Mouse (Mus musculus): ENCODE data around the gene Nol10. TPM values are rescaled to one million over a fixed set of nuclear protein-coding genes. Genes with fewer than 3 reads are reported as not detected.

Nol10 gene
- total RNA-seq (2022) = 10 to 100 TPM; 15.1 to 22.2 (median 19.4) TPM

DNA sequence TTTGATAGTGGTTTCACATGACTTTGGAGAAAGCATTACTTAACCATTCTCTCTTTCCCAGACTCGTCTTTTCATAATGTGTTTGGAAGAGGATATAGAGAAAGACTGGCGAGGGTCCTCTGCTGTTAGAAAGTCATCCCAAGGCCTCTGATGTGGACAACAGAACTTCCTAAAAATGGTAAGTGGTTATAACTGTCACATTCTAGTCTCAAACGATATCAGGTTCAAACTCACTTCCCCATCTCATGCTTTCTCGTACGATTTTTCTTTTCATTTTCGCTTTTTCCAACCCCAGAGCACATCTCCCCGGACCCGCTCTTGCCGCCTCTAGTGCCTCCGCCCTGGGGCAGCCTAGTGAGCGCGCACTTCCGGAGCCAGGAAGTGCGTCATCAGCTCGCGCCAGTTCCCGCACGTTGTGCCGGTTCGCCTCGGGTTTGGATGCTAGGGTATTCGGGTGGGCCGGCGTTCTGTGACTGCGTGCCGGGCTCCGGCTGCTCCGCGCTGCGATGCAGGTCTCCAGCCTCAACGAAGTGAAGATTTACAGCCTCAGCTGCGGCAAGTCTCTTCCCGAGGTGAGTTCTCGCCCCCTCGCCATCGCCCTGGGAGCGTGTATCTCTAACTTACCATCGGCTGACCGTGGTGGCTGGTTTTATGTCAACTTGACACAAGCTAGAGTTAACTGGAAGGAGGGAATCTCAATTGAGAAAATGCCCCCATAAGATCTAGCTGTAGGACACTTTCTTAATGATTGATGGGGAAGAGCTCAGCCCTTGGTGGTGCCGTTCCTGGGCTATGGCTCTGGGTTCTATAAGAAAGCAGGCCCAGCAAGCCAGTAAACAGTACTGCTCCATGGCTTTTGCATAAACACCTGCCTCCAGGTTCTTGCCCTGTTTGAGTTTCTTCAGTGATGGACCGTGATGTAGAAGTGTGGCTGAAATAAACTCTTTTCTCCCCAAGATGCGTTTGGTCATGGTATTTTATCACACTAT lies at the start of gene Nol10:
Gene Nol10 (plus strand): TSS at position 411 of the 989 bp plus-strand sequence.
- DNase-seq = peak; percentile 79

GRCm38 (mm10) chr12:17299902-17300301 lies 48.4 kb upstream of the Nol10 start:
- DNase-seq = no peak

- DNase-seq = peak; percentile 84
These were observed 42.8 kb upstream of the Nol10 start for GRCm38 (mm10) chr12:17305445-17305844.

GRCm38 (mm10) chr12:17308246-17308645 lies 40.0 kb upstream of the Nol10 start:
- no peak for DNase-seq

- no peak for DNase-seq
These were observed 37.1 kb upstream of the Nol10 start for GRCm38 (mm10) chr12:17310852-17311839.

DNA sequence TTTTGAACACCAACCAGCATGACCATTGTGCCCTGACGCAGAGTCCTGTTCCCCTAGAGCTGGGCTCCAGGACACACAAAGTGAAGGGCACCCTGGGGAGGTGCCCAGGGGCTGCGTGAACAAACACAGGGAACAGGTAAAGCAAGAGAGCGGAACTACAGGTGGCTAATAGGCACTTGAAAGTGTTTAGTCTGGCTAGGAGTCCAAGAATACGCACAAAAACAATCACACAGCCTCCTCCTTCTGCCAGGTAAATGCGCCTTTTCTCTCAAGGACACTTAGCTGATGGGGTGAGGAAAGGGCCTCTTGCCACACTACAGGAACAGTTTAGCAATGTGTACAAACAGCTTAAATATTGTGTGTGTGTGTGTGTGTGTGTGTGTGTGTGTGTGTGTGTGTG lies 32.2 kb upstream of the Nol10 start:
- DNase-seq = no peak

GRCm38 (mm10) chr12:17317970-17318369 lies 30.3 kb upstream of the Nol10 start:
- no peak for DNase-seq

GRCm38 (mm10) chr12:17318453-17318852 lies 29.8 kb upstream of the Nol10 start:
- no peak for DNase-seq

DNA sequence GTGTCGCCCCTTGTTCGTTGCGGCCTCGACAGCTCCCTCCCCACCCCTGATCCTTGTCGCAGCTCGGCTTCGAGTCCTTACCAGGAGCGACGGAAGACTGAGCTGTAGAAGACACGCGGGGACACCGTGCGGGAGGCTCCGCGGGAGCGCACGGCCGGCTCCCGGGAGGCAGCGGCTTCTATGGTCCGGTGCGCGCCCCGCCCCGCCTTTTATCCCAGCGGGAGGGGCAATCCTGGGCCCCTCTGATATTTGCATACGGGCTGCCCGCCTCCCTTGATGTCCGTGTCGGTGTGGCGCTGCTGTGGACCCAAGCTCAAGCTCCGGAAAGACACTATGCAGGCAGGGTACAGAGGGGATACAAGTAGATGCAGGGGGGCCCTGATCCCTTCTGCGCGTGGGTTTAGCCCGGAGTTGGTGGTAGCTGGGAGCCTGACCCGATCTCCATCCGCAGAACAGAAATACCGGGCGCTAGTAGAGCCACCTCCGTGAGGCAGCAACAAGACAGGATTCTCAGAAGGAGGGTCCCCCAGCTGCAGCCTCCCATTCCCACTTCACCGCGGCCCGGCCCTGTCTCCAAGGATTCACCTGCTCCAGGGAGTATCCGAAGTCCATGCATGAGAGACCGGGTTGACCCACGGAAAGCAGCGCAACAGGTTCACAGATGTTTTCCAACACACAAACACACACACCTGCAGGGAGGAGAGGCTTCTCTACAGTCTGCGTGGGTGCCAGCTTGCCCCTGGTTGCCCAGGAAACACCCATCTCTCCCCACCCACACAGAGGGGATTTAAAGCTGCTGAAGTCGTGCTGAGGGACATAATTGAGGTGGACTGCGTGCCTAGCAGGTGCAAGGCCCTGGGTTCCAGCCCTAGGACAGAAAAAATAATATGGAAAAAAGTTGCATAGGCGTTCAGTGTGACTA lies 23.4 kb upstream of the Nol10 start:
- DNase-seq = peak; percentile 41

DNA sequence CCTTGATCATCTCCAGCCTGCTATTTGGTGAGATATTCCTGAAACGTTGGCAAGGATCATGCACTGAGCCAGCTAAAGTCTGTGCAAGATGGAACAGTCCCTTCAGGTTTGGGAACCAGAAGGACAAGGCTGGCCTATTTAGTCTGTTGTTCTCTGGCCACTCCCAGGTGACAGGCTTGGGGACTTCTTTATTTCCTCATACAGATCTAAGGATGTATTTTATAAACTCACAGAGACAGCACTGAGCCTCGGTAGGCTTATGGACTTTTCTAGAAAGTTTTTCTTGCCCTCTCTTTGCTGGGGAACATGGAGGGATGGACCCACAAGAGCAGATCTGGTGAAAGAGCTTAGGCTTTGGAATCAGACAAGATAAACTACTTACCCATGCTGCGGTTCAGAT lies 19.0 kb upstream of the Nol10 start, which contains the start of gene Atp6v1c2:
Gene Atp6v1c2 (minus strand): TSS at position 101 of the 400 bp plus-strand sequence.
- no peak for DNase-seq

DNA sequence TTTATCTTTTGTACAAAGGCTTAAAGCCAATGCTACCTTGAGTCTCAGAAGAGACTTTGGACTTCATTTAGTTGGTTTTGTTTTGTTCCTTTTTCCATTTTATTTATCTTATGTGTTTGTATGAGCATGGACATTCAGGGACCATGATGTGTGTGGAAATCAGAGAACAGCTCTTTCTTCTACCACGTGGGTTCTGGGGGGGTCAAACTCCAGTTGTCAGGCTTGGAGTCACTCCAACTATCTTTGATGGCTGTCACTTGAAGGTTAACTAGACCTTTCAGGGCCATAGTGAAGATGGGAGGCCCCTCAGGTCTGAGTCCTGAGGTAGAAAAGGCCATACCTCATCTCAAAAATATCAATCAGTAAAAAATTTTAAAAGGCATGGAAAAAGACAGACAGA lies 14.8 kb upstream of the Nol10 start:
- DNase-seq = no peak

DNA sequence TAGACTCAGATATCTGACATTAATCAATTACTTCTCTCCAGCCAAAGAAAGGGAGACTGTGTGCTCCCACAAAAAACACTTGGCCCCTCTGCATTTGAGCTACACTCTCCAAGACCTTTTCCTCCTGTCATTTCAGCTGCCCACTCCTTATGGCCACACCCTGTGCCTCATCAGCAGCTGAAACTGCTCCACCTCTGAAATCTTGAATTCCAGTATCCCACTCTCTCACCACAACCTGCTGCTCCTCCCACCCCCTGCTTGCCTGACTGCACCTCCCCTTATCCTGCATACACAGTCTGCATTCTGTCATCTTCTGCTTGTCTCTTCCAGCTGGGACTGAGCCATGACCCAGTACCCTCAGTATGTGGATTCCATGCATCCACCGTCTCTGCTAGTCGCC lies 9.9 kb upstream of the Nol10 start:
- no peak for DNase-seq

DNA sequence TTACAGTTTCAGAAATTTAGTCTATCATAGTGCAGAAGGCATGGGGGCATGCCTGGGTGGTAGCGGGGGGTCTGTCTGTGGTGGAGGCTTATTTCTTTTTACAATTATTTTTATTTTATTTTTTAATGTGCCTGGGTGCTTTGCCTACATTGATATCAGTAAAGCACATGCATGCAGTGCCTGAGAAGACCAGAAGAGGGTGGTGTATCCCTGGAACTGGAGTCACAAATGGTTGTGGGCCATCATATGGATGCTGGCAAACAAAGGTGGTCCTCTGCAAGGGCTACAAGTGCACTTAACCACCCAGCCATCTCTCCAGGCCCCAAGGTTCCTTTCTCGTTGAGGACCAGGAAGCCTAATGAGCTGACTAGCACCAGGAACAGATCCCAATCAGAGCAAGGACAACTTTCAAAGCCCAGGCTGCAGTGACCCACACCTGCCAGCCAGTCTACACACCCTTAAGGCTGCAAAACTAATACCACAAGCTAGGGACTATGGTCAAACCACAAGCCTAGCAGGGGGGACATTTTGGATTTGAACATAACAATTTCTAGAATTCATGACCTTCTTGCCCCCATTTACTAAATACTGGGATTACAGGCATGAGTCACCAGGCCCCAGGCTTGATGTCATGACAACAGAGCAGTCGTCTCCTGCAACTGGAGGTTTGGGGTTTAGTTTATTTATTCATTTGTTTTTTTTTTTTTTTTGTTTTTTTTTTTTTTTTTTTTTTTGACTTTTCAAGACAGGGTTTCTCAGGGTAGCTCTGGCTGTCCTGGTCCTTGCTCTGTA lies 8.9 kb upstream of the Nol10 start:
- no peak for DNase-seq

GRCm38 (mm10) chr12:17347327-17348047 lies 771 bp upstream of the Nol10 start:
- DNase-seq = no peak

DNA sequence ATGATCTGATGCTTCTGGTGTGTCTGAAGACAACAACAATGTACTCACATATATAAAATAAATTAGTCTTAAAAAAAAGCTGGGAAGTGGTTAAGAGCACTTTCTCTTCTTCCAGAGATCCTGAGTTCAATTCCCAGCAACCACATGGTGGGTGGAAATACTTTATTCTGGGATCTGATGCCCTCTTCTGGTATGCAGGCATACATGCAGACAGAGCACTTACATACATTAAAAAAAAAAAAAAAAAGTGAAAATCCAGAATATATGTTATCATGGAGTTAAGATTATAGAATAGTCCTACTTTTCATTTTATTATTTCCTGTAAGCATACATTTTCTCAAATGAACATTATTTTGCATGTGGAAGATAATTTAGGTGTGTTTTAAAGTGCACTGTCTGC lies 1.8 kb downstream of the Nol10 start:
- DNase-seq = no peak

DNA sequence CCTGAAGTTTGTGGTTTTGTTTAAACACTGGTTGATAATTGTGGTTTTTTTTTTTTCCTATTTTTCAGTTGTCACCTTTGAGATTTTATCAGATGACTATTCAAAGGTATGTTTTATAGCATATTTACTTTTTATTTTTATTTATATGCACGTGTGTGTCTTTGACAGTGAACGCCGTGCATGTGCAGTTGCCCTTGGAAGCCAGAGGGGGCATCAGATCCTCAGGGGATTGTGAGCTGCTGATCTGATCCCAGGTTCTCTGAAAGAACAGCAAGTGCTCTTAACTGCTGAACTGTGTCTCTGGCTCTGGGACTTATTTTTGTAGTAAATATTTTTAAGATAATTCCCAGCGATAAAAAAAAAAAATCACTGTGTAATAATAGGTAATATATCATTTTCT lies 8.6 kb downstream of the Nol10 start:
- DNase-seq = no peak

- no peak for DNase-seq
These were observed 9.5 kb downstream of the Nol10 start for GRCm38 (mm10) chr12:17357795-17358194.

GRCm38 (mm10) chr12:17358981-17359380 lies 10.7 kb downstream of the Nol10 start:
- DNase-seq = no peak

DNA sequence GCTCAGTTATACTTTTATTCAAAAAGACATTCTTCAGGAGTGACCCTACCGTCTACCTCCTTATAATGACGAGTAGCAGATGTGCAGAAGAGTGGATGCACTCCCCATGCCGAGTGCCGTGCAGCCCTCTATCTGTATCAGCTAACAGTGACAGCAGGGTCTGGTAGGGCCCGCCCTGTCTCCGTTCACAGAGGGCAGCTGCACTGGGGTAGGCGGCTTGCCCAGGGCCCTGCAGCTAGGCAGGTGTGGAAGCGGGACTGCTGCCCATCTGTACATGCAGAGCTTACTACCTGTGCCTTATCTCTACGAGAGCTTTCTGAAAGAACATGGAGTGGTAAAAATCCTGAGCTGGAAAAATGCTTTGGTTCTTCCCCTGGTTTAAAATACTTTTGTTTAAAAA lies 11.8 kb downstream of the Nol10 start:
- no peak for DNase-seq

- no peak for DNase-seq
These were observed 12.4 kb downstream of the Nol10 start for GRCm38 (mm10) chr12:17360650-17361049.

Data from adrenal gland, adult 8-10 months (tissue).